Mouse (Mus musculus) heart, embryonic 14.5 days (tissue): ENCODE results near the gene Baz1b. TPM values are rescaled to one million over a fixed set of nuclear protein-coding genes. Genes with fewer than 3 reads are reported as not detected.

Experiments
- ATAC-seq: fragments of 200-750 bp; cut with Nextera tagmentation; 2 replicates; pipeline ENCODE4 v1.8.0; 2017; ENCODE audit warnings: low read depth, moderate TSS enrichment; ENCODE audit not compliant: insufficient number of reproducible peaks, insufficient read depth, low FRiP score
- H3K27ac ChIP-seq, 2 experiments: fragments of 200-500 bp in 1 of 2; fragments of 300-500 bp in 1 of 2; sonication (generic) in 1 of 2; replicated peaks in 1 of 2; 2 replicates each; pipeline ENCODE4 v1.5.1; 2012 to 2014; ENCODE audit warnings: low read depth in 2 of 2, low read length in 2 of 2, control low read depth in 1 of 2, mild to moderate bottlenecking in 1 of 2, mixed read lengths in 1 of 2; ENCODE audit not compliant: control insufficient read depth in 1 of 2, insufficient read depth in 1 of 2
- H3K27me3 ChIP-seq: fragments of 300-500 bp; sonication (generic); 2 replicates; pipeline ENCODE4 v1.6.1; 2014; ENCODE audit warnings: mild to moderate bottlenecking, low read length, control low read depth; ENCODE audit not compliant: control insufficient read depth, insufficient read depth
- H3K36me3 ChIP-seq: fragments of 300-500 bp; sonication (generic); 2 replicates; pipeline ENCODE4 v1.6.1; 2014; ENCODE audit warnings: mild to moderate bottlenecking, control low read depth, low read length, mixed read lengths; ENCODE audit not compliant: control insufficient read depth, insufficient read depth
- H3K4me1 ChIP-seq, 2 experiments: fragments of 200-500 bp in 1 of 2; fragments of 300-500 bp in 1 of 2; sonication (generic) in 1 of 2; 2 replicates each; pipeline ENCODE4 v1.6.1; 2012 to 2014; ENCODE audit warnings: low read length in 2 of 2, control low read depth in 1 of 2, mixed read lengths in 1 of 2; ENCODE audit not compliant: control insufficient read depth in 2 of 2, insufficient read depth in 2 of 2
- H3K4me2 ChIP-seq: fragments of 300-500 bp; sonication (generic); 2 replicates; pipeline ENCODE4 v1.6.1; 2014; ENCODE audit warnings: mild to moderate bottlenecking, low read length
- H3K4me3 ChIP-seq, 2 experiments: fragments of 200-500 bp in 1 of 2; fragments of 300-500 bp in 1 of 2; sonication (generic) in 1 of 2; 2 replicates each; pipeline ENCODE4 v1.5.1; 2012 to 2014; ENCODE audit warnings: low read length in 2 of 2, mild to moderate bottlenecking in 2 of 2, control low read depth in 1 of 2, low read depth in 1 of 2, moderate library complexity in 1 of 2; ENCODE audit not compliant: control insufficient read depth in 1 of 2, insufficient read depth in 1 of 2
- H3K9ac ChIP-seq: fragments of 300-500 bp; sonication (generic); 2 replicates; pipeline ENCODE4 v1.6.1; 2014; ENCODE audit warnings: mild to moderate bottlenecking, low read length
- H3K9me3 ChIP-seq: fragments of 300-500 bp; sonication (generic); 2 replicates; pipeline ENCODE4 v1.6.1; 2016; ENCODE audit warnings: low read length, control low read depth; ENCODE audit not compliant: control insufficient read depth
- WGBS: fragments of 180-500 bp; shearing (Covaris S2); extraction: QIAGEN DNeasy Blood & Tissue Kit; methylation state at CpG from one replicate; pipeline ENCODE4 v1.1.7; 2014; 5-methylcytosine and 5-hydroxymethylcytosine counted together
- polyA plus RNA-seq: library from polyadenylated mRNA; unstranded; fragments of >200 nt; fragmentation: Nextera tagmentation; extraction: Ambion mirVana; gene quantifications from 2 replicates; pipeline ENCODE4 v1.2.1, GENCODE M21; 2014

Gene Baz1b
- 32.8 and 32.9 TPM in 2 replicates for polyA plus RNA-seq

DNA sequence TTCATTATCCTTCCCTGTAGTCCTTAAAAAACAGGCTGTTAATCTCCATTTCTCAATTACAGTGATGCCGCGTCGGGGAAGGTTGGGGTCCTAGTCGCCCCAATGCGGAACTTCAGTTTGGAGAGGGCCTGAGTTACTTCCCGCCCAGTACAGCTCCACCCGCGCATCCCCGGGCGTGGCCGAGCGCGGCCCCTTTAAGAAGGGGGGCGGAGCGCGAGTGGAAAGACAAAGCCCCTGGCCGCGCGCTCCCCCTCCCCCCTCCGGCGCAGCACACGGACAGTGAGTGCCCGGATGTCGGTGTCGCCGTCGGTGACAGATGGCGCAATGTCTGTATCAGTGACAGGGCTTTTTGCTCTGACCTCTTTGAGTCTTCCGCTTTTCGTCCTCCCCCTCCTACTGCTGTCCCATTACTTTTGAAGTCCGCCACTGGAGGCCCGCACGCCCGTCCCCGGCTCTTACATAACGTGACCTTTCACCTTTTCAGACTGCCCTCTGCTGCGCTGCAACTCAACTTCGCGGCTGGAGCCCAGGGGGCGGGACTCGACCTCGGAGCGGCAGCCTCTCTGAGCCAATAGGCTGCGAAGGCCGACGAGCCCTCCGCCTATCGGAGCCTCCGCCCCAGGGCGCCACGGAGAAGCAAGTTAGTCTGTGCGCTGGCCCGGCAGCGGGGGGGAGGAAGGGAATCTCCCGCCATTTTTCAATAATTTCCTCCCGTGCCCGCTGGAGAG lies at the start of gene Baz1b:
TSS of gene Baz1b (plus strand) at position 644 of the 728 bp plus-strand sequence.
- whole genome bisulfite sequencing = under 1% methylated on average over 55 of the region's 57 CpGs

DNA sequence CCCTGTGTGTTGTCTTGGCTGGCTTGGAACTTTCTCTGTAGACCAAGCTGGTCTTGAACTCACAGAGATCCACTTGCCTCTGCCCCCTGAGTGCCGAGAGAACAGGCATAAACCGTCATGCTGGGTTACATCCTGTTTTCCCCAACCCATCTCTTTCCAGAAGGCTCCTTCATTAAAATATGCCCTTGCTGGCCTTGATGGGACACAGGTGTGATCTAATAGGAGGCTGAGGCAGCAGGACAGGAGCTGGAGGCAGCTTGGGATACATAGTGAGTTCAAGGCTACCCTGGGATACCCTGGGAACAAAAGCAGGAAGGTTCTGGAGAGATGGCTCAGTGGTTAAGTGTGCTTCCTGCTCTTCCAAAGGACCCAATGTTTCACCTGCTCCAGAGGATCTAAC lies 47.2 kb upstream of the Baz1b start:
- Histone ChIP-seq H3K9me3 (peaks cover 7% of the 10 kb centered on the region; the same call in 1 of the 2 replicates), H3K4me1 (no peaks in the 10 kb centered on the region), H3K27me3 (peaks cover 10% of the 10 kb centered on the region; the same call in 1 of the 2 replicates), H3K4me3 (no peak overlapping the region), H3K9ac (no peak overlapping the region), H3K4me2 (no peak overlapping the region), H3K36me3 (no peaks in the 10 kb centered on the region), H3K27ac (no peak overlapping the region)
- ATAC-seq = no peak
- 65% methylated on average over 2 of the region's 2 CpGs for WGBS

More for the DNA sequence above, at the start of gene Baz1b:
- H3K9ac ChIP-seq = peak within 1 kb of the TSS; percentile 87
- H3K36me3 ChIP-seq = peaks cover 37% of the 10 kb centered on the region
- peak within 1 kb of the TSS; percentile 81 to 90 for H3K4me3 ChIP-seq
- H3K4me2 ChIP-seq = peak within 1 kb of the TSS; percentile 81
- H3K4me1 ChIP-seq = peaks cover 6 to 19% of the 10 kb centered on the region in 2 experiments
- H3K27ac ChIP-seq = peak within 1 kb of the TSS; percentile 92 to 93
- H3K9me3 ChIP-seq = no peaks in the 10 kb centered on the region
- H3K27me3 ChIP-seq = no peaks in the 10 kb centered on the region
- ATAC-seq = peak; percentile 96

DNA sequence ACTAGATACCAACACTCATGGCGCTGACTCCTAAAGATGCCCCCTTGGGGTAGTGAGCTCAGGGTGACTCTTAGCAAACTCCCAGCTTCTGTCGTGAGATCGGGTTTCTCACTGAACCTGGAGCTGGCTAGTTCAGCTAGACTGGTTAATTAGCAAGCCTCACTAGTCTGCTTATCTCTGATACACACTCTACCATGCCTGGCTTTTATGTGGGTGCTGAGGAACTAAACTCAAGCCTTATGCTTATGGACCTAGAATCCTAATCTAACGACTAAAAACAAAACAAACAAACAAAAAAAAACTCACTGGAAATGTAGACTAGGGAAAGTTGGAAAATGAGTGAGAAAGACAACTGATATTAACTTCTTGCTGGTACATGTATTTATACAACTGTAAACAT lies 42.6 kb upstream of the Baz1b start:
- Histone ChIP-seq H3K9ac (no peak overlapping the region), H3K36me3 (no peaks in the 10 kb centered on the region), H3K4me2 (no peak overlapping the region), H3K9me3 (no peaks in the 10 kb centered on the region), H3K27ac (no peak overlapping the region), H3K4me1 (peaks cover 0 to 5% of the 10 kb centered on the region in 2 experiments; a peak in 2 of 4 replicates), H3K27me3 (no peaks in the 10 kb centered on the region), H3K4me3 (no peak overlapping the region)
- ATAC-seq = no peak
- WGBS = 48% methylated on average over 4 of the region's 4 CpGs

DNA sequence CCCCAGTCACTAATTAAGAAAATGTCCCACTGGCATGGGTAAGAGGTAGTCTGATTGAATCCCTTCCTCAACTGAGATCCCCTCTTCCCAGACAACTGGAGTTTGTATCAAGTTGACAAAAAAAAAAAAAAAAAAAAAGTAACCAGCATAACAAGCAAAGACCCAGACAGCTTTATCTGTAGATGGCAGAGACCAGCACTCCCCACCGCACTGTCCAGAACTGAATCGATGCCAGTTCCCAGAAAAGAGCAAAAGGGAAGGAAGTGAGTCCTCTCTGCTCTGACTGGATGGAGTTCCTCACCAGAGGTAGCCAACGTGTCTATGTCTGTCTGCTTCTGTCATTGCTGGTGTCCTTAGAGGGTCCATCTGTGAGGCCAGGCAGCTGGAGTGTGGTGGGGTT lies 41.5 kb upstream of the Baz1b start:
- no peaks in the 10 kb centered on the region for H3K9me3 ChIP-seq
- no peaks in the 10 kb centered on the region for H3K27me3 ChIP-seq
- no peak overlapping the region for H3K9ac ChIP-seq
- H3K4me3 ChIP-seq = no peak overlapping the region
- H3K36me3 ChIP-seq = no peaks in the 10 kb centered on the region
- WGBS = 52% methylated on average over 3 of the region's 3 CpGs
- no peak overlapping the region for H3K27ac ChIP-seq
- peaks cover 2 to 7% of the 10 kb centered on the region in 2 experiments for H3K4me1 ChIP-seq
- ATAC-seq = no peak
- no peak overlapping the region for H3K4me2 ChIP-seq

DNA sequence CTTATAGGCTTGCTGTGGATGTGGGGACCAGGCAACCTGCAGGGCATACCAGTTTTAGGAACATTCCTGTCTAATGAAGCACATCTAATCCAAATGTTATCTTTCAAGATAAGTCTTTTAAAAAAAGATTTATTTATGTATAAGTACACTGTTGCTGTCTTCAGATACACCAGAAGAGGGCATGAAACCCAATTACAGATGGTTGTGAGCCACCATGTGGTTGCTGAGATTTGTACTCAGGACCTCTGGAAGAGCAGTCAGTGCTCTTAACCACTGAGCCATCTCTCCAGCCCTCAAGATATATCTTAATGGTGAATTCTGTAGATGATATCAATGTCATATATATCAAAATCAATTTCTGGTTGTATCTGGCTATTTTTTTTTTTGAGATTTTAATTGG lies 41.1 kb upstream of the Baz1b start:
- Histone ChIP-seq H3K9ac (no peak overlapping the region), H3K36me3 (no peaks in the 10 kb centered on the region), H3K27ac (no peak overlapping the region), H3K4me2 (no peak overlapping the region), H3K27me3 (no peaks in the 10 kb centered on the region), H3K4me1 (peaks cover 3 to 10% of the 10 kb centered on the region in 2 experiments), H3K4me3 (no peak overlapping the region), H3K9me3 (no peaks in the 10 kb centered on the region)
- no peak for ATAC-seq

DNA sequence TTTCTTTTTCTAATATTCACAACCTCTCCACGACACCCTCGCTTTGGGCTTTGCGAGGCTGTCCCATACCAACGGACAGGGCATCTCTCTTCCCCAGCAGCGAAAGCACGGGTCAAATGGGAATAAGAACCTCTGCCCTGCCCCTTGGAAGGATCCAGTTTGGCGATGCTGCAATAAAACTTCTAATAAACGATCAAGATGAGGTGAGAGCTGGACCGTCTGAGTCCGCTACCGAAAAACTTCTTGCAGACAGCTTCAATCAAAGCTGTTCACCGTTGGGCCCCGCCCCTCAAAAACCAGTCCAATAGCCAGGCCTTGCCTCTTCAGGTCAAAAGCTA lies 38.4 kb upstream of the Baz1b start:
- H3K27me3 ChIP-seq = no peaks in the 10 kb centered on the region
- H3K4me1 ChIP-seq = peaks cover 3 to 12% of the 10 kb centered on the region in 2 experiments
- H3K27ac ChIP-seq = peak overlapping the region; percentile 91 to 97
- peak overlapping the region; percentile 76 for H3K9ac ChIP-seq
- peaks cover 12% of the 10 kb centered on the region for H3K36me3 ChIP-seq
- H3K9me3 ChIP-seq = no peaks in the 10 kb centered on the region
- peak overlapping the region; percentile 72 to 81 for H3K4me3 ChIP-seq
- peak overlapping the region; percentile 79 for H3K4me2 ChIP-seq
- under 1% methylated on average over 13 of the region's 13 CpGs for WGBS
- ATAC-seq = no peak

DNA sequence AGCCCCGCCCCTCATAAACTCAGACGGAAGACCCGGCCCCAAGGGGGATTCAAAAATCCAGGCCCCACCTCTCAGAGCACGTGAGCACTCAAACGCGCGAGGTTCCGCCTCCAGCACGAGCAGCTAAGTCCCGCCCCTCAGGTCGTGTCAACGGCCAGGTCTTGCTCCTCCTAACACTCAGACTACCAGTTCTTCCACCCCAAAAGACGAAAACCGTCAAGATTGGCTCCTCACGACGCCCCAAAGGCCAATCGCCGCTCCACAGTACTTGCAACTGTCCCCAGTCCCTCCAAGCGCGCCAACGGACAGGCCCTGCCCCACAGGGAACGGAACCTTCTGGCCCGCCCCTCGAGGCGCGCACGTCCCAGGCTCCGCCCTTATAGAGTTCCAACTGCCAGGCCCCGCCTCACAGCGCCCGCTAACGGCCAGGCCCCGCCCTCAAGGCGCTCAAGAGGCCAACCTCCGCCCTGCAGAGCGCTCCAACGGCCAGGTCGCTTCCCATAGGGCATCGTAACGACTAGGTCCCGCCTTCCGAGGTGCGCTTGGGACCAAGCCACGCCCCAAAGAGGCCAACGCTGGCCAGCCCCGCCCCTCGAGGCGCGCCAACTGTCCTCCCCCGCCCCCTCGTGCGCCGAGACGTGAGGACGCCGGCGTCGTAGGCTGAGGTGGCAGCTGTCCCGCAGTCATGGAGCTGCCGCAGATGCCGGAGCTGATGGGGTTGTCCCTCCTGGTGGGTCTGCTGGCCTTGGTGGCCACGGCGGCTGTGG lies 37.8 kb upstream of the Baz1b start, which contains the start of gene Tbl2:
TSS of gene Tbl2 (plus strand) at position 605 of the 767 bp plus-strand sequence.
- WGBS = under 1% methylated on average over 63 of the region's 63 CpGs
- Histone ChIP-seq H3K4me2 (peak within 1 kb of the TSS; percentile 81), H3K4me1 (peaks cover 3 to 12% of the 10 kb centered on the region in 2 experiments), H3K9ac (peak within 1 kb of the TSS; percentile 85), H3K36me3 (peaks cover 18% of the 10 kb centered on the region), H3K4me3 (peak within 1 kb of the TSS; percentile 72 to 81), H3K27me3 (no peaks in the 10 kb centered on the region), H3K27ac (peak within 1 kb of the TSS; percentile 97 to 99), H3K9me3 (no peaks in the 10 kb centered on the region)
- ATAC-seq = peak; percentile 99
